16 mouse cellular contexts compared by ENCODE assay signal in genomic region chr9:23016733-23017132, GRCm38 (mm10).
DNase-seq lines count a peak whose midpoint lies in the region; ATAC-seq and TF ChIP-seq lines count a peak whose summit lies in the region.
"Had no signal": no experiment of that assay in that cellular context is flagged by ENCODE, and none has a peak within 500 bp of the region (broad histone marks: within the 10 kb centered on the region; RNA-seq: fewer than 3 reads in every experiment).

No protein-coding gene starts in this region.

- TF ChIP-seq POLR2A in cortical plate, adult 2 months (IDR thresholded peaks at IDR 0.05; ENCODE audit: extremely low read depth, insufficient read depth, low read length), result no peak

- no peaks in the 10 kb centered on the region for H3K27me3 ChIP-seq in heart, embryonic 12.5 days (replicated peaks)
- H3K27me3 ChIP-seq in liver, postnatal 0 days (ENCODE audit: insufficient read depth, low read length), result no peaks in the 10 kb centered on the region
- 0 out of 2 replicates have a peak, but pooled peaks cover 5% of the 10 kb centered on the region for H3K27me3 ChIP-seq in liver, embryonic 12.5 days (replicated peaks)
- H3K27me3 ChIP-seq: embryonic facial prominence, embryonic 15.5 days; heart, embryonic 15.5 days; liver, embryonic 13.5 days had no signal

- H3K36me3 ChIP-seq in heart, embryonic 12.5 days, result no peaks in the 10 kb centered on the region
- no peaks in the 10 kb centered on the region for H3K36me3 ChIP-seq in liver, postnatal 0 days (replicated peaks; ENCODE audit: insufficient read depth, low read length)
- no peaks in the 10 kb centered on the region for H3K36me3 ChIP-seq in liver, embryonic 12.5 days
- H3K36me3 ChIP-seq: embryonic facial prominence, embryonic 15.5 days; heart, embryonic 15.5 days; liver, embryonic 13.5 days had no signal

- H3K4me3 ChIP-seq in heart, embryonic 12.5 days, result no peak overlapping the region
- H3K4me3 ChIP-seq in liver, postnatal 0 days (ENCODE audit: low read depth, low read length), result no peak overlapping the region
- H3K4me3 ChIP-seq in liver, embryonic 12.5 days, result no peak overlapping the region
- no peak overlapping the region for H3K4me3 ChIP-seq in cortical plate, adult 2 months (ENCODE audit: insufficient read depth, low read length)
- H3K4me3 ChIP-seq: embryonic facial prominence, embryonic 15.5 days; heart, embryonic 15.5 days; liver, embryonic 13.5 days had no signal

- no peak for TF ChIP-seq EP300 in liver, postnatal 0 days (IDR thresholded peaks at IDR 0.05; ENCODE audit: low read depth)

- DNase-seq in heart, adult 11 months, result peak; percentile 18
- no peak for DNase-seq in liver, postnatal 0 days
- peak; percentile 52 for DNase-seq in ES-CJ7 (ENCODE audit: low read depth, low spot score)
- no peak for DNase-seq in retina, postnatal 1 day
- DNase-seq in lung, postnatal 25 days (ENCODE audit: low spot score), result no peak
- DNase-seq: gastrocnemius, postnatal 36 days; liver, embryonic 13.5 days; right cerebral cortex, postnatal 4 days; thymus, postnatal 25 days had no signal

- peaks cover 5% of the 10 kb centered on the region for H3K9me3 ChIP-seq in heart, embryonic 12.5 days (replicated peaks)
- H3K9me3 ChIP-seq in liver, postnatal 0 days (ENCODE audit: low read length), result 0 out of 2 replicates have a peak, but pooled peaks cover 3% of the 10 kb centered on the region
- peaks cover 5% of the 10 kb centered on the region; the same call in 1 of the 2 replicates for H3K9me3 ChIP-seq in liver, embryonic 12.5 days (replicated peaks)
- H3K9me3 ChIP-seq: embryonic facial prominence, embryonic 15.5 days; heart, embryonic 15.5 days had no signal

- ATAC-seq in heart, embryonic 12.5 days (ENCODE audit: insufficient number of reproducible peaks, low FRiP score), result no peak
- ATAC-seq in liver, postnatal 0 days, result no peak
- no peak for ATAC-seq in liver, embryonic 12.5 days
- ATAC-seq: activated CD4-positive, CD25-positive, alpha-beta regulatory T cell, adult 4 months; forebrain, embryonic 14.5 days had no signal

- H3K9ac ChIP-seq in heart, embryonic 12.5 days, result no peak overlapping the region
- no peak overlapping the region for H3K9ac ChIP-seq in liver, postnatal 0 days (replicated peaks)
- no peak overlapping the region for H3K9ac ChIP-seq in liver, embryonic 12.5 days
- H3K9ac ChIP-seq: embryonic facial prominence, embryonic 15.5 days; heart, embryonic 15.5 days; liver, embryonic 13.5 days had no signal

- no peak overlapping the region for H3K27ac ChIP-seq in heart, embryonic 12.5 days (ENCODE audit: poor library complexity, severe bottlenecking)
- no peak overlapping the region for H3K27ac ChIP-seq in liver, postnatal 0 days (ENCODE audit: low read depth)
- no peak overlapping the region for H3K27ac ChIP-seq in liver, embryonic 12.5 days
- no peak overlapping the region for H3K27ac ChIP-seq in cortical plate, adult 2 months (ENCODE audit: insufficient read depth, low read length)
- H3K27ac ChIP-seq: embryonic facial prominence, embryonic 15.5 days; heart, embryonic 15.5 days; liver, embryonic 13.5 days had no signal

- 0 out of 2 replicates have a peak, but pooled peaks cover 3% of the 10 kb centered on the region for H3K4me1 ChIP-seq in heart, embryonic 12.5 days (replicated peaks)
- no peaks in the 10 kb centered on the region for H3K4me1 ChIP-seq in liver, postnatal 0 days (ENCODE audit: insufficient read depth)
- no peaks in the 10 kb centered on the region for H3K4me1 ChIP-seq in liver, embryonic 12.5 days
- H3K4me1 ChIP-seq in cortical plate, adult 2 months (ENCODE audit: control insufficient read depth, insufficient read depth, low read length), result no peaks in the 10 kb centered on the region
- H3K4me1 ChIP-seq: heart, embryonic 15.5 days; liver, embryonic 13.5 days had no signal

- peak; percentile 54 for TF ChIP-seq CTCF in liver, postnatal 0 days (IDR thresholded peaks at IDR 0.05; ENCODE audit: low read depth)
- 0 out of 2 replicates have a peak, but pooled peaks have one; percentile 8 for TF ChIP-seq CTCF in cortical plate, adult 2 months (IDR thresholded peaks at IDR 0.05; ENCODE audit: extremely low read depth, insufficient read depth, low read length)

- H3K4me2 ChIP-seq in heart, embryonic 12.5 days, result no peak overlapping the region
- H3K4me2 ChIP-seq in liver, postnatal 0 days (ENCODE audit: low read depth, low read length), result no peak overlapping the region
- H3K4me2 ChIP-seq in liver, embryonic 12.5 days, result no peak overlapping the region
- H3K4me2 ChIP-seq: embryonic facial prominence, embryonic 15.5 days; heart, embryonic 15.5 days; liver, embryonic 13.5 days had no signal

- WGBS in heart, embryonic 12.5 days, result 93% methylated on average over 1 of the region's 1 CpGs
- 98% methylated on average over 1 of the region's 1 CpGs for WGBS in liver, postnatal 0 days (ENCODE audit: insufficient replicate concordance)
- WGBS in liver, embryonic 12.5 days (ENCODE audit: insufficient replicate concordance), result 85% methylated on average over 1 of the region's 1 CpGs

Comparison
In these comparisons a context has a peak if more than half of its experiments do, and no peak if none do; other contexts are left out.
1. DNase-seq: peak in heart, adult 11 months (single experiment) and ES-CJ7 (single experiment); none in liver, postnatal 0 days (single experiment), retina, postnatal 1 day (single experiment) and lung, postnatal 25 days (single experiment).